Mouse (Mus musculus): ENCODE results near the gene Setd1a. TPM values are rescaled to one million over a fixed set of nuclear protein-coding genes. Genes with fewer than 3 reads are reported as not detected.
A peak's percentile ranks its signal among the peaks of the same experiment; 100 is the strongest.

The Setd1a gene
- polyA plus RNA-seq, 2 experiments, result 5.7 to 10.5 TPM

DNA sequence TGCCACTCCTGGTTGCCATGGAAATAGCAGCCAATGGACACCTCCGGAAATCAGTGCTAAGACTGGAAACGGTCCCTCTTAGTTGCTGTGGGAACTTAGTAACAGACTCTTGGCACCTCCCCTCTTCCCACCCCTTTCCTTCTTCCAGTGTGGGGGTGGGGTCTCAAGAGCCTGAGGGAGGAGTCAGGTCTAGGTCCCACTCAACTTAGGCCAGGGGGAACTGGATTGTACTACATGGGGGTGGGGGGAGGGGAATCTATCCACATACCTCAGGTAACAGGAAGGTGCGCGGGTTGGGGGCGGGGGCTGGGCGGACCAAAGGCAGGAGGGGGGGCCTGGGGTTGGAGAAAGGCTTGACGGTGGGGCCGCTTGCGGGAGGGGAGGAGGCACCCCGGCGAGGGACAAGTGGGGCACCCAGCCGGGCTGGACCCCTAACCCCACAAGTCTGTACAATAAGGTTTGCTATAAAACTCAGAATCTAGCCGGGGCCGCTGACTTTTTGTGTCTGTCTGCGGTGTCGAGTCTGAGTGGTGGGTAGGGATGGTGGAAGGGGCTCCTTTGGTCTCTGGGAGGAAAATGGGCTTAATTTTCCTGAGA, 7.4 kb upstream of the Setd1a start:
- Histone ChIP-seq H3K4me3 (ENCODE audit: insufficient read depth in 1 of 2, low read depth in 2 of 2, low read length in 2 of 2) (peak overlapping the region; percentile 58 to 72), H3K36me3 (replicated peaks; ENCODE audit: control insufficient read depth, insufficient read depth, low read depth) (no peaks in the 10 kb centered on the region), H3K27ac (peak overlapping the region; percentile 93), H3K9me3 (ENCODE audit: control insufficient read depth, low read length) (no peaks in the 10 kb centered on the region), H3K27me3 (ENCODE audit: control insufficient read depth, insufficient read depth, low read length) (no peaks in the 10 kb centered on the region), H3K4me1 (replicated peaks; ENCODE audit: control insufficient read depth in 2 of 2, insufficient read depth in 2 of 2, low read length in 1 of 2) (peaks cover 35 to 53% of the 10 kb centered on the region in 2 experiments), H3K9ac (replicated peaks) (peak overlapping the region; percentile 90), H3K4me2 (ENCODE audit: low read depth) (peak overlapping the region; percentile 94)
- TF ChIP-seq EP300 (IDR thresholded peaks at IDR 0.05; ENCODE audit: low read depth), result no peak
- TF ChIP-seq CTCF (IDR thresholded peaks at IDR 0.05; ENCODE audit: low read depth), result no peak
- DNase-seq (ENCODE audit: low read depth in 3 of 3, low spot score in 3 of 3), result peak; percentile 76 to 83 (median 77)
- WGBS (ENCODE audit: insufficient replicate concordance), result 1% methylated on average over 16 of the region's 16 CpGs
- ATAC-seq (ENCODE audit: insufficient read depth), result peak; percentile 1; the same call in 1 of the 2 replicates

GRCm38 (mm10) chr7:127769651-127770038, 6.8 kb upstream of the Setd1a start, which contains the start of gene Orai3:
Orai3 (plus strand) TSS chr7:127769815.
- peak; percentile 11; the same call in 1 of the 2 replicates for ATAC-seq (ENCODE audit: insufficient read depth)
- H3K9me3 ChIP-seq (ENCODE audit: control insufficient read depth, low read length), result no peaks in the 10 kb centered on the region
- H3K4me2 ChIP-seq (ENCODE audit: low read depth), result peak within 1 kb of the TSS; percentile 94
- no peaks in the 10 kb centered on the region for H3K36me3 ChIP-seq (replicated peaks; ENCODE audit: control insufficient read depth, insufficient read depth, low read depth)
- H3K9ac ChIP-seq (replicated peaks), result peak within 1 kb of the TSS; percentile 90
- H3K27ac ChIP-seq, result peak within 1 kb of the TSS; percentile 93
- under 1% methylated on average over 24 of the region's 24 CpGs for WGBS (ENCODE audit: insufficient replicate concordance)
- no peak for TF ChIP-seq CTCF (IDR thresholded peaks at IDR 0.05; ENCODE audit: low read depth)
- no peaks in the 10 kb centered on the region for H3K27me3 ChIP-seq (ENCODE audit: control insufficient read depth, insufficient read depth, low read length)
- H3K4me1 ChIP-seq (replicated peaks; ENCODE audit: control insufficient read depth in 2 of 2, insufficient read depth in 2 of 2, low read length in 1 of 2), result peaks cover 35 to 53% of the 10 kb centered on the region in 2 experiments
- peak in 1 of 3 experiments; percentile 52 for DNase-seq (ENCODE audit: low read depth in 3 of 3, low spot score in 3 of 3)
- peak within 1 kb of the TSS; percentile 58 to 72 for H3K4me3 ChIP-seq (ENCODE audit: insufficient read depth in 1 of 2, low read depth in 2 of 2, low read length in 2 of 2)

GRCm38 (mm10) chr7:127770039-127770905, 6.2 kb upstream of the Setd1a start:
- Histone ChIP-seq H3K27ac (peak overlapping the region; percentile 21), H3K36me3 (replicated peaks; ENCODE audit: control insufficient read depth, insufficient read depth, low read depth) (no peaks in the 10 kb centered on the region), H3K27me3 (ENCODE audit: control insufficient read depth, insufficient read depth, low read length) (no peaks in the 10 kb centered on the region), H3K4me1 (replicated peaks; ENCODE audit: control insufficient read depth in 2 of 2, insufficient read depth in 2 of 2, low read length in 1 of 2) (peaks cover 35 to 53% of the 10 kb centered on the region in 2 experiments), H3K4me3 (ENCODE audit: insufficient read depth in 1 of 2, low read depth in 2 of 2, low read length in 2 of 2) (peak overlapping the region; percentile 58 to 63), H3K9me3 (ENCODE audit: control insufficient read depth, low read length) (no peaks in the 10 kb centered on the region), H3K9ac (replicated peaks) (peak overlapping the region; percentile 71), H3K4me2 (ENCODE audit: low read depth) (peak overlapping the region; percentile 94)
- ATAC-seq (ENCODE audit: insufficient read depth) (no peak), DNase-seq (ENCODE audit: low read depth in 3 of 3, low spot score in 3 of 3) (no peak)
- TF ChIP-seq CTCF (IDR thresholded peaks at IDR 0.05; ENCODE audit: low read depth), result no peak
- TF ChIP-seq EP300 (IDR thresholded peaks at IDR 0.05; ENCODE audit: low read depth), result peak; percentile 30
- 1% methylated on average over 27 of the region's 27 CpGs for WGBS (ENCODE audit: insufficient replicate concordance)

DNA sequence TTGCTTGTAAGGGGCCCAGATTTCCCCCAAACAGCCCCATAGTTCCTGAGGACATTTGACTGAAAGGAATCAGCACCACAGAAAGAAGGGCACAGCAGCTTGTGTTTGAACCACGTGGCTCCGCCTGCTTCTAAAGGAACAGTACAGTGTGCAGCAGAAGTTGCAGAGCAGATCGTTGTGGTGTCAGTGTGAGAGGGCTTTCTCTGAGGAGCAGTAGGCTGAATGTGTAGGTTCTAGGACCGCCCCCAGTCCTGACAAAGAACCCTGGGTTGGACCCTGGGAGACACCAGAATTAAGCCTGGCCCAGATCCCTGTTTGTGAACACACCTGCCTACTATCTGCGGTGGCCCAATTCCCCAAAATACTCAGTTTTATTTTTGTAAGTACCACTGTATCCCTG, 5.2 kb upstream of the Setd1a start:
- H3K4me1 ChIP-seq (replicated peaks; ENCODE audit: control insufficient read depth in 2 of 2, insufficient read depth in 2 of 2, low read length in 1 of 2), result peaks cover 32 to 48% of the 10 kb centered on the region in 2 experiments
- WGBS (ENCODE audit: insufficient replicate concordance), result 44% methylated on average over 5 of the region's 5 CpGs
- H3K9me3 ChIP-seq (ENCODE audit: control insufficient read depth, low read length), result no peaks in the 10 kb centered on the region
- no peaks in the 10 kb centered on the region for H3K27me3 ChIP-seq (ENCODE audit: control insufficient read depth, insufficient read depth, low read length)
- DNase-seq (ENCODE audit: low read depth in 3 of 3, low spot score in 3 of 3) (no peak), ATAC-seq (ENCODE audit: insufficient read depth) (no peak)
- TF ChIP-seq CTCF (IDR thresholded peaks at IDR 0.05; ENCODE audit: low read depth), result no peak
- no peak for TF ChIP-seq EP300 (IDR thresholded peaks at IDR 0.05; ENCODE audit: low read depth)
- no peak overlapping the region for H3K4me3 ChIP-seq (ENCODE audit: insufficient read depth in 1 of 2, low read depth in 2 of 2, low read length in 2 of 2)
- H3K9ac ChIP-seq (replicated peaks), result no peak overlapping the region
- H3K36me3 ChIP-seq (replicated peaks; ENCODE audit: control insufficient read depth, insufficient read depth, low read depth), result no peaks in the 10 kb centered on the region
- H3K27ac ChIP-seq, result no peak overlapping the region
- H3K4me2 ChIP-seq (ENCODE audit: low read depth), result peak overlapping the region; percentile 94

DNA sequence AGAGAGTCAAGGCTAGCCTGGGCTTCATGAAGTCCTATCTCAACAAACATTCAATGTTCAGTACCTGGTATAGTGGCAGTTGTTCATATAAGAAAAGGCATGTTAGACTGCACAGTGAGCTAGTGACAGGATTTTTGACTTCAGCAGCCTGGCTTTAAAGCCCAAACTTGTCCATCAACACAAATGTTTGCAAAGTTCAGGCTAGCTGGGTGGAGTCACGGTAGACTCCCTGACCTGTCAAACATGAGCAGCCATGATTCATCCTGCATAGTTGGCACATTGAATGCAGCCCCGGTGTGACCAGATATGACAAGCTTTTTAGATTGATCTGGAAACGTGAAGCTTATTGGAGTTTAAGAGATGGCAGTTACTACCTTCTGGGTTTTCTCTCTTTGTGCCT, 4.4 kb upstream of the Setd1a start:
- peaks cover 24 to 41% of the 10 kb centered on the region in 2 experiments for H3K4me1 ChIP-seq (replicated peaks; ENCODE audit: control insufficient read depth in 2 of 2, insufficient read depth in 2 of 2, low read length in 1 of 2)

More for the DNA sequence above, 4.4 kb upstream of the Setd1a start:
- Histone ChIP-seq H3K27me3 (ENCODE audit: control insufficient read depth, insufficient read depth, low read length) (no peaks in the 10 kb centered on the region), H3K4me2 (ENCODE audit: low read depth) (no peak overlapping the region), H3K9me3 (ENCODE audit: control insufficient read depth, low read length) (no peaks in the 10 kb centered on the region), H3K9ac (replicated peaks) (no peak overlapping the region), H3K36me3 (replicated peaks; ENCODE audit: control insufficient read depth, insufficient read depth, low read depth) (no peaks in the 10 kb centered on the region), H3K27ac (no peak overlapping the region), H3K4me3 (ENCODE audit: insufficient read depth in 1 of 2, low read depth in 2 of 2, low read length in 2 of 2) (no peak overlapping the region)
- TF ChIP-seq EP300 (IDR thresholded peaks at IDR 0.05; ENCODE audit: low read depth), result no peak
- no peak for TF ChIP-seq CTCF (IDR thresholded peaks at IDR 0.05; ENCODE audit: low read depth)
- DNase-seq (ENCODE audit: low read depth in 3 of 3, low spot score in 3 of 3) (no peak), ATAC-seq (ENCODE audit: insufficient read depth) (no peak)
- 36% methylated on average over 3 of the region's 3 CpGs for WGBS (ENCODE audit: insufficient replicate concordance)
